Mouse (Mus musculus) small intestine, adult 2 months (tissue): ENCODE results near the gene Olfr1238. TPM values are rescaled to one million over a fixed set of nuclear protein-coding genes. Genes with fewer than 3 reads are reported as not detected.

Experiments used
- H3K27ac ChIP-seq: fragments of 200-500 bp; 2 replicates; pipeline ENCODE4 v1.5.1; 2012; ENCODE audit warnings: low read depth, low read length, control low read depth, inconsistent platforms; ENCODE audit not compliant: insufficient read depth
- H3K27me3 ChIP-seq: fragments of 200-500 bp; 2 replicates; pipeline ENCODE4 v1.6.1; 2012; ENCODE audit warnings: mild to moderate bottlenecking, moderate library complexity, low read length, inconsistent platforms; ENCODE audit not compliant: control insufficient read depth, insufficient read depth
- H3K36me3 ChIP-seq: fragments of 200-500 bp; 2 replicates; pipeline ENCODE4 v1.6.1; 2012; ENCODE audit warnings: mild to moderate bottlenecking, low read length, control low read depth, inconsistent platforms; ENCODE audit not compliant: control insufficient read depth, insufficient read depth
- H3K4me1 ChIP-seq: fragments of 200-500 bp; 2 replicates; pipeline ENCODE4 v1.6.1; 2012; ENCODE audit warnings: low read length, inconsistent platforms, mixed read lengths; ENCODE audit not compliant: control insufficient read depth, insufficient read depth, insufficient read length
- H3K4me3 ChIP-seq: fragments of 200-500 bp; 2 replicates; pipeline ENCODE4 v1.5.1; 2012; ENCODE audit warnings: low read depth, mild to moderate bottlenecking, control low read depth, inconsistent platforms, low read length, moderate library complexity
- CTCF ChIP-seq: fragments of 200-500 bp; IDR thresholded peaks from 2 replicates; pipeline ENCODE4 v1.5.1; 2012; ENCODE audit warnings: low read depth, mild to moderate bottlenecking, control low read depth, inconsistent platforms, low read length, moderate library complexity, mixed read lengths; ENCODE audit not compliant: insufficient replicate concordance, insufficient read length; ENCODE audit errors: extremely low read depth
- POLR2A ChIP-seq: fragments of 200-500 bp; IDR thresholded peaks from 2 replicates; pipeline ENCODE4 v1.6.1; 2012; ENCODE audit warnings: low read depth, mild to moderate bottlenecking, control low read depth, inconsistent platforms, low read length, moderate library complexity
- WGBS: fragments of 180-500 bp; shearing (Covaris S2); methylation state at CpG from one replicate; pipeline ENCODE4 v1.1.7; 2018; 5-methylcytosine and 5-hydroxymethylcytosine counted together
- polyA plus RNA-seq: library from polyadenylated mRNA; depleted of rRNA; stranded (reverse); fragments of >200 nt; gene quantifications from 2 replicates; pipeline ENCODE4 v1.2.3, GENCODE M21; 2012; rRNA removed

The Olfr1238 gene
- not detected in 2 replicates for polyA plus RNA-seq

DNA sequence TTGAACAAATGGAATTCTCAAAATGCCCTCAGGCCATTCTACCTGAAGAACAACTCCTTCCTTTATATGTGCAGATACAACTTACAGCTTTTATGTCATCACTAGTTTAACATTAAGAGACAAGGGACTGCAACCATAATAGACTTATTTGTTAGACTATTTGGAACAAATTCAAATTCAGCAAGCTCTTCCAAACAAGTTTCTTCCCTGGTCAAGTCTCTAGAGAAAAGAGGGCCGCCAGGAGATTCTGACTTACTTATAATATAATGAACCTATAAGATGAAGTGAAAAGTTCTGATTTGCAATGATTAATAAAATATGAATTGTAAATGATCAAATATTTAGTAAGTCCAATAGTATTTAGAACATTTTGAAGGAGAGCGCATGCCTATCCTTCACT lies at the start of gene Olfr1238:
TSS of gene Olfr1238 (minus strand) at position 101 of the 400 bp plus-strand sequence.
- H3K27me3 ChIP-seq = no peaks in the 10 kb centered on the region
- 89% methylated on average over 2 of the region's 2 CpGs for WGBS
- H3K4me3 ChIP-seq = no peak within 1 kb of the TSS
- H3K4me1 ChIP-seq = no peaks in the 10 kb centered on the region
- no peak for TF ChIP-seq POLR2A
- TF ChIP-seq CTCF = no peak
- H3K27ac ChIP-seq = no peak within 1 kb of the TSS
- H3K36me3 ChIP-seq = no peaks in the 10 kb centered on the region

GRCm38 (mm10) chr2:89442900-89443299 lies 33.4 kb upstream of the Olfr1238 start, which contains the start of gene Olfr1240:
Gene Olfr1240, minus strand, starts transcription at chr2:89443000.
- WGBS = 77% methylated on average over 3 of the region's 3 CpGs
- H3K4me1 ChIP-seq = no peaks in the 10 kb centered on the region
- H3K27me3 ChIP-seq = no peaks in the 10 kb centered on the region
- TF ChIP-seq POLR2A (no peak), CTCF (no peak)
- no peak within 1 kb of the TSS for H3K4me3 ChIP-seq
- H3K27ac ChIP-seq = no peak within 1 kb of the TSS
- no peaks in the 10 kb centered on the region for H3K36me3 ChIP-seq

GRCm38 (mm10) chr2:89420307-89420706 lies 10.8 kb upstream of the Olfr1238 start, which contains the start of gene Olfr1239:
Gene Olfr1239, minus strand, starts transcription at chr2:89420407.
- no peaks in the 10 kb centered on the region for H3K27me3 ChIP-seq
- H3K4me1 ChIP-seq = no peaks in the 10 kb centered on the region
- TF ChIP-seq CTCF = no peak
- no peak for TF ChIP-seq POLR2A
- no peak within 1 kb of the TSS for H3K27ac ChIP-seq
- no peak within 1 kb of the TSS for H3K4me3 ChIP-seq
- H3K36me3 ChIP-seq = no peaks in the 10 kb centered on the region
- WGBS = 92% methylated on average over 2 of the region's 2 CpGs

- no peak overlapping the region for H3K4me3 ChIP-seq
- no peaks in the 10 kb centered on the region for H3K4me1 ChIP-seq
- no peaks in the 10 kb centered on the region for H3K27me3 ChIP-seq
- H3K36me3 ChIP-seq = no peaks in the 10 kb centered on the region
- no peak overlapping the region for H3K27ac ChIP-seq
- 56% methylated on average over 1 of the region's 1 CpGs for WGBS
- TF ChIP-seq CTCF (no peak), POLR2A (no peak)
Measured at GRCm38 (mm10) chr2:89414557-89414956, 5.1 kb upstream of the Olfr1238 start.

DNA sequence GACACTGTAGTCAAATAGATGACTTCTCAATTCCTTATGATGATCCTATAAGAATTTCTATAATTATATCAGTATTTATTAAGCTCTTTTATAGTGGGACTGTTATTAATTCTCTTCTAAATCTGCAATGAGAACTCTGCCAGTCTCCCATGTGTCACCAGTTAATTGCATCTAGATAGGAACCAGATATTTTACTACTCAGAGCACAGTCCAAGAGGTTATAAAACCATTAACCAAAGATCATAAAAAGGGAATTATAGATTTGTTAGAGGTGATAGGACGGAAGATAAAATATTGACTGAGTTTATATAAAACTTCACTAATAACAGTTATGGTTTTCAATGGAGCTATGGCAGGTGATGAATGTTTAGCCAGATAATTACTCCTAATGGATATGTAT lies 8.6 kb downstream of the Olfr1238 start:
- 28% methylated on average over 1 of the region's 1 CpGs for WGBS
- no peak for TF ChIP-seq CTCF
- no peak for TF ChIP-seq POLR2A
- Histone ChIP-seq H3K27me3 (no peaks in the 10 kb centered on the region), H3K36me3 (no peaks in the 10 kb centered on the region), H3K27ac (no peak overlapping the region), H3K4me3 (no peak overlapping the region), H3K4me1 (no peaks in the 10 kb centered on the region)

GRCm38 (mm10) chr2:89364765-89365164 lies 44.7 kb downstream of the Olfr1238 start, which contains the start of gene Olfr1234:
Gene Olfr1234, minus strand, starts transcription at chr2:89364865.
- 80% methylated on average over 4 of the region's 4 CpGs for WGBS
- no peak within 1 kb of the TSS for H3K27ac ChIP-seq
- H3K4me3 ChIP-seq = no peak within 1 kb of the TSS
- no peaks in the 10 kb centered on the region for H3K4me1 ChIP-seq
- H3K27me3 ChIP-seq = no peaks in the 10 kb centered on the region
- H3K36me3 ChIP-seq = no peaks in the 10 kb centered on the region
- TF ChIP-seq POLR2A (no peak), CTCF (no peak)

Other genes with a start within 250 kb of the Olfr1238 start
- not detected in 2 replicates for gene Olfr1224-ps1, start 245.6 kb downstream of the Olfr1238 start, polyA plus RNA-seq
- not detected in 2 replicates for gene Olfr1225, start 235.0 kb downstream of the Olfr1238 start, polyA plus RNA-seq
- not detected in 2 replicates for gene Olfr1226, start 209.6 kb downstream of the Olfr1238 start, polyA plus RNA-seq
- gene Olfr1228, start 155.6 kb downstream of the Olfr1238 start, polyA plus RNA-seq = not detected in 2 replicates
- not detected in 2 replicates for gene Olfr1229, start 121.7 kb downstream of the Olfr1238 start, polyA plus RNA-seq
- gene Olfr1230, start 112.4 kb downstream of the Olfr1238 start, polyA plus RNA-seq = not detected in 2 replicates
- gene Olfr1231, start 102.6 kb downstream of the Olfr1238 start, polyA plus RNA-seq = not detected in 2 replicates
- gene Olfr1232, start 80.0 kb downstream of the Olfr1238 start, polyA plus RNA-seq = not detected in 2 replicates
- not detected in 2 replicates for gene Olfr1233, start 67.3 kb downstream of the Olfr1238 start, polyA plus RNA-seq
- gene Olfr1234, start 44.8 kb downstream of the Olfr1238 start, polyA plus RNA-seq = not detected in 2 replicates
- not detected in 2 replicates for gene Olfr1239, start 10.7 kb upstream of the Olfr1238 start, polyA plus RNA-seq
- gene Olfr1240, start 33.3 kb upstream of the Olfr1238 start, polyA plus RNA-seq = not detected in 2 replicates
- gene Olfr1241, start 77.5 kb upstream of the Olfr1238 start, polyA plus RNA-seq = not detected in 2 replicates
- gene Olfr1242, start 88.7 kb upstream of the Olfr1238 start, polyA plus RNA-seq = not detected in 2 replicates
- not detected in 2 replicates for gene Olfr1243, start 121.8 kb upstream of the Olfr1238 start, polyA plus RNA-seq
- not detected in 2 replicates for gene Olfr1245, start 168.8 kb upstream of the Olfr1238 start, polyA plus RNA-seq
- gene Olfr1246, start 183.5 kb upstream of the Olfr1238 start, polyA plus RNA-seq = not detected in 2 replicates
- not detected in 2 replicates for gene Olfr1247, start 204.5 kb upstream of the Olfr1238 start, polyA plus RNA-seq
- not detected in 2 replicates for gene Olfr1248, start 208.6 kb upstream of the Olfr1238 start, polyA plus RNA-seq
- gene Olfr1249, start 225.3 kb upstream of the Olfr1238 start, polyA plus RNA-seq = not detected in 2 replicates